Mouse (Mus musculus): ENCODE measurements around the gene Itgam.
"Not testable (repeated sequence)": the region's sequence is repeated elsewhere in the genome, so short reads cannot be mapped to it uniquely, and the experiment has no call there.

Gene Itgam

DNA sequence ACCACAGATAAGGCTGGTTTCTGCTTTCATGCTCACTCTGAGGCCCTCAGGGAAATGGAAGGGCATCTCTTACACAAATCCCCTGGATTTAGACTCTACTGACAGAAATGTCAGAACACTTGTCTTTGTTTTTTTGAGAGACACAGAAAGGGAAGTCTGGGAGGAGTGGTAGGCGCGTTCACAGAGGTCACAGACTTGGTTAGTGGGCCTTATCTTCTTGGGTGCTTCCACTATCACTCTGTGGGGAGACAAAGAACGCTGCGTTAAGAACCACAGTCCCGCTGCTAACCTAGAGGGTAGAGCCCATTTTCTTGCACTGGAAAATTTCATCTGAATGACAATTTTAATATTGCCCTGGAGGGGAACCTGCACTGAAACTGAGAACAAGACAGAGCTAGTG, 69.7 kb downstream of the Itgam start:
- DNase-seq, result no peak

DNA sequence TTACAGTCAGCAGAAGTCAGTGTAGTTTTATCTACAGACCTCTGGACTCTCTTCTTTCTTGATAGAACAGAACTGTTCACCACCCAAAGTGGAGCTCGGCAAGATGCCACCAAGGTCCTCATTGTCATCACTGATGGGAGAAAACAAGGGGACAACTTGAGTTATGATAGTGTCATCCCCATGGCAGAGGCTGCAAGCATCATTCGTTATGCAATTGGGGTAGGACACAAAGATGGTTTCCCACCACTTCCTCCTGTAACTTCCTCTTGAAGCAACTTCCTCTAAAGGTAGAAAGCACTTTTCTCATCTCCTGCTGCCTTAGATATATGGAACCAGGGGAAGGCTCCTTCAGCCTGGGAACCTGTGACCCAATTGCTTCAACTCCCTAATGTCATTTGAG, 71.2 kb downstream of the Itgam start:
- DNase-seq, result no peak

DNA sequence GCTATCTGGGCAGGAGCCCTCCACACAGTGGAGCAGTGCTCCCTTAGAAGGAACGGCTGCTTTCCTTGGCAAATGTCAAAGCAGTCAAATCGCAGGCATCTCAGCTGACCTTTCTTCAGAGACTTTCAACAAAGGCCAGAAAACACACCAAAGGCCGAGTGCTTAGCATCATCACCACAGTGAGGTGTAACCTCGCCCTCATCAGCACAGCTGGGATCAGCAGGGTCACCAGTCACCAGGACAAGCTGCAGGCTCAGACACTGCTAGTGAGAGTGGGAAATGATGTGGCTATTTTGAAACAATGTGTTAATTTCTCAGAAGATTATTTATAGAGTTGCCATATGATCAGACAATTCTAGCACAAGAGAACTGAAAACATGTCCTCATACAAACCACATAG, 74.5 kb downstream of the Itgam start:
- DNase-seq, result no peak

DNA sequence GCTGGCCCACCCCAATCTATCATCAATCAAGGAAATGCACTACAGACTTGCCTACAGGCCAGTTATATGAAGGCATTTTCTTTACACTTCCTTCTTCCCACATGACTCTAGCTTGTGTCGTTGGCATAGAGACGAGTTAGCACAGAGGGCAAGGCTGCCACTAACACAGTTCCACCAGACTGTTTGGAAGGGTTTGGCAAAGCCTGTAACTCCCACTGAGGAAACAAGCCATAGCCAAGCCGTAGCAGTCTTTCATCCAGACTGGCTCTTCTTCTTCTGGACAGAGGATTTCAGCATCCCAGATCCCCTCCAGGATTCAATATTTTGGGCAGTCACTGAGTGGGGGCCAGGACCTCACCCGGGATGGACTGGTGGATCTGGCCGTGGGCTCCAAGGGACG, 77.2 kb downstream of the Itgam start:
- DNase-seq, result no peak

DNA sequence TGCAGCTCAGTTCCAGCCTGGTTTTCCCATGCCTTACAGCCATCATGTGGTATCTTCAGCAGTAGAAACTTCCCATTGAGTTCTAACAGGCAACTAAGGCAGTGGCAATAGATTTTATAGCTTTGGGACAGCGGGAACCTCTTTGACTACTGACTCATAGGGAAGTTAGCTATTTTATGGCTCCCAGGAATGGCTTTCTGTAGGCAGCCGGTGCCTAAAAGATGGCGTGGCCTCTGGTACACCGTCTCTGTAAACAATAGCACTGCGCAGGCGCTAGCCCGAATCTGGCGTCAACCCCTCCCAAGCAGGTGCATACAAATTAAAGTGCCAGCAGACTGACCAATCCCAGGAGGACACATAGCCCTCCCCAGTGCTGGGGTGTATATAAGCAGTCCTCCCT, 88.5 kb downstream of the Itgam start:
- DNase-seq, result no peak

DNA sequence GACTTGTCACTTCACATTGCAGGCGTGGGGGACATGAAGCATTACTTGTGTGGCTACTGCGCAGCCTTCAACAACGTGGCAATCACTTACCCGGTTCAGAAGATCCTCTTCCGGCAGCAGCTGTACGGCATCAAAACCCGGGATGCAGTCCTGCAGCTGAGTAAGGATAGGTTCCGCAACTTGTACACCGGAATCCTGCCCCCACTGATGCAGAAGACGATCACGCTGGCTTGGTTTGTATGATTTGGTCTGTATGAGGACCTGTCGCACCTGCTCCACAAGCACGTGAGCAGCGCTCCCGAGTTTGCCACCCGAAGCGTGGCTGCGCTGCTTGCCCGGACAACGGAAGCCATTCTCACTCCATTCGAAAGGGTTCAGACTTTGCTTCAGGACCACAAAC, 91.6 kb downstream of the Itgam start, which contains the start of gene Itgad:
Gene Itgad (plus strand): TSS at position 301 of the 400 bp plus-strand sequence.
- no peak for DNase-seq

DNA sequence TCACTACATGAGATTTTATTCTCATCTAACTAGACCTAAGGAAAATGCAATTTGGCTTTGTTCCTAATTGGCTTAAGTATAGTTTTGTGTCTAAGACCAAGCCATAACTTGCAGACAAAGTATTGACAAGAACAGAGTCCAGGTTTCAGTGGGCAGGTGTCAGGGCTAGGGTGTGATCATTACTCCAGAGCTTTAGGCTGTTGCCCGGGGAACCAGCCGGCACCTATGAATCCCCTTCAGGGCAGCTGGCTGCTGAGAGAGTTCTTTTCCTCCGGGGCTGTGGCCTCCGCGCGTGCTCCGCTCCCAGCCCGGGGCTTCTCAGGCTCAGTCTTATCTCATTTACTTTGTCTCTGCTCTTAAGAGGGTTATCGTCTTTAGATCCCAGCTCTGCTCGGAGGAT, 92.5 kb downstream of the Itgam start:
- DNase-seq, result no peak

DNA sequence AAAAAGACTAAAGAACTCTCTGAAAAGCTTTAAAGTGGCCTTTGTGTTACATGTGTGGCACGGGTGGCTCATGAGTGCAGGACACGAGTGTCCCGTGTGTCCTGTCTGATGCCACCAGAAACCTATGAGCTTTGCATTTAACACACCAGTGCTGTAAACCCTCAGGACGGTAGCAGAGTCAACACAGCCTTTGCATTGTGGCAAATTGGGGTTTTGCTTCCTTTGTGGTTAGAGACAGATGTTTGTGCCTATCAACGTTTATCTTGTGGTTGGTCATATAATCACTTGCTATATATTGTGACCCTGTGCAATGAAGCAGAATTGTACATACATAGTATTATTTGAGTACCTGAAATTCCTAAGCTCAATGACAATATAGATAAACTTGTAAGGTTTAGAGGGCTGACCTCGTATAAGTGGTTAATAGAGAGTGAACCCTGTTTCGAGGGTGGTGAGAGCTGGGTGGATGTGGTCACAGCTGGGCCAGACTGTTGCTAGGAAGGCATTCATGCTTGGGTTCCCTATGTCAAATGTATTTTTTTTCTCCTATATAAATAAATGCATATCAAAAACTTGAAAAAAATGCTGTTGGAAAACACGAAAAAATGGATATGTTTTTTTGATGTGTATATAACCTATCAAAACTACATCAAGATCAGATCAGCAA, 96.4 kb downstream of the Itgam start:
- DNase-seq, result not testable (repeated sequence)

DNA sequence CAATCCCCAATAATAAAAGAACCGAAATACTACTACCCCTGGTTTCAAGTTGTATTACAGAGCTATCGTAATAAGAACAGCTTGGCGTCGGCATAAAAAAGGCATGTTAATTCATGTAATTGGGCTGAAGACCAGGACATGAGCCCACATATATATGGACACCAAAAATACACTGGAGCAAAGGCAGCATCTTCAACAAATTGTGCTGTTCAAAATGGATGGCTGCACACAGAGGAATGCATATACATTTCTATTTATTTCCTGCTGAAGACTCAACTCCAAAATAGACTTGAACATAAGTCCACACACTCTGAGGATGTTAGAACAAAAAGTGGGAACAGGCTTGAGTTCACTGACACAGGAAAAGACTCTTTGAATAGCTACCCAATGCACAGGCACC, 101.6 kb downstream of the Itgam start:
- DNase-seq, result no peak

DNA sequence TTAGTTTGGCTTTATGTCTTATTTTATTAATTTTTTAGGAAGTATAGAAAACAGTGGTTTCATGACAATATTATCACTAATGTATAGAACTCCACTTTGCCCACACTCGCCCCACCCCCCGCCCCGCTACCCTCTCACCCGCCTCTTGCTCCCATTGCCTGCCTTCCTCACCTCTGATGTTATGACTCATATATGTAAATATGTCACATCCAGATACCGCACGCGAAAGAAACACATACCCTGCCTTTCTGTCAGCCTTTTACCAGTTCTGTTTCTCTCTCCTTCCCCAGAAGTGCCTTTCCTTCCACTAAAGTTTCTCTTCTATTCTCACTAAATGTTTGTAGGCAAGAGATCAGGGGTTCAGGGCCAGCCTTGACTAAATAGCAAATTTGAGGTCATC, 104.0 kb downstream of the Itgam start:
- DNase-seq, result no peak

All from lung, postnatal 14 days (tissue).